Mouse (Mus musculus): ENCODE results near the gene Lingo3. TPM values are rescaled to one million over a fixed set of nuclear protein-coding genes. Genes with fewer than 3 reads are reported as not detected.
A peak's percentile ranks its signal among the peaks of the same experiment; 100 is the strongest.

The Lingo3 gene
- polyA plus RNA-seq (2012; ENCODE audit: insufficient read depth, low replicate concordance): 0.04 TPM in 1 of 2 replicates, not detected in the other

DNA sequence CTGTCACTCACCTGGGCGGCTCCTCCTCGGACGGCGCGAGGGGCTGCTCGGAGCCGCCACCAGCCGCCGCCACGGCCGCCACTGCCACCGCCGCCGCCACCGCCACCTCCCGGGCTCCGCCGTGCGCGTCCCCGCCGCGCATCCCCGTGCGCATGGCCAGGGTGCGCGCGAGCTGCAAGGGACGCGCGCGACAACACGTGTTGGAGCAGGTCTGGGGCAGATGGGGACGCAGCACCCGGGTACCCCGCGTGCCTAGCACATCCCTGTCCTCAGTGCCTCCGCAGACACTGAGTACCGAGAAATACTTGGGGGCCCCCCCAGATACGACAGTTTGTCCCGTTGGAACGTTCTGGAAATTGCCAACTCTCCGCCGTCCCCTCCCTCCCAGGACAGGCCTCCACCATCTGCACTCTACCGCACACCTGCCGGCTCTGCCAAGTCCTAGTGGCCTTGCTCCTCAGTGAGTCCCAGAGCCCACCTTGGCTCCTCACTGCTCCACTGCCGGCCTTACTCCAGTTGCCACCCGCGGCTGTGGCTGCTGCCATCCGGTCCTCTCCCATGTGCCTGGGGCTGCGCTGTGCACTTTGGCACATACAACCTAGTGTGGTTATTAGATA lies at the start of gene Lingo3:
Lingo3 (minus strand) TSS at position 109 of the 617 bp plus-strand sequence.
- TF ChIP-seq FLI1 (IDR thresholded peaks at IDR 0.05; ENCODE audit: low read length): no peak
- no peak for TF ChIP-seq GATA1 (IDR thresholded peaks at IDR 0.05; ENCODE audit: borderline replicate concordance, low read length)
- Histone ChIP-seq H3K4me3 (replicated peaks) (peak within 1 kb of the TSS; percentile 82), H3K4me1 (peaks cover 31% of the 10 kb centered on the region), H3K36me3 (replicated peaks; ENCODE audit: low read length) (no peaks in the 10 kb centered on the region), H3K9me3 (no peaks in the 10 kb centered on the region), H3K27me3 (replicated peaks) (peaks cover 78% of the 10 kb centered on the region)

DNA sequence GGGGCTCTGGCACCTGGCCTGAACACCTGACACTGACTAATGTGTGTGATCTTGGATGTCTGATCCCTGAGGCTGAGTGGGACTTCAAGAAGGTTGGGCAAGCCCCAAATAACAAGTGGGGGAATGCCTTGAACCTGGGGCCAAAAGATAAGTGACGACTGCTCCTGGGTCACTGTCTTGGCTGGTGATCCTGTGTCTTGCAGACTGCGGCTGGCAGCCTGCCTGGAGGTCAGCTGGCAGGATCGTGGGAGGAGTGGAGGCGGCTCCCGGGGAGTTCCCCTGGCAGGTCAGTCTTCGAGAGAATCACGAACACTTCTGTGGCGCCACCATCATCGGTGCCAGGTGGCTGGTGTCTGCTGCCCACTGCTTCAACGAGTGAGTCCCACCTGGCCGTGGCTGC lies 43.3 kb upstream of the Lingo3 start:
- TF ChIP-seq GATA1 (IDR thresholded peaks at IDR 0.05; ENCODE audit: borderline replicate concordance, low read length) (no peak), FLI1 (IDR thresholded peaks at IDR 0.05; ENCODE audit: low read length) (no peak)
- H3K9me3 ChIP-seq: peaks cover 6% of the 10 kb centered on the region
- H3K27me3 ChIP-seq (replicated peaks): peaks cover 68% of the 10 kb centered on the region
- H3K36me3 ChIP-seq (replicated peaks; ENCODE audit: low read length): no peaks in the 10 kb centered on the region
- peaks cover 10% of the 10 kb centered on the region for H3K4me1 ChIP-seq
- no peak overlapping the region for H3K4me3 ChIP-seq (replicated peaks)

DNA sequence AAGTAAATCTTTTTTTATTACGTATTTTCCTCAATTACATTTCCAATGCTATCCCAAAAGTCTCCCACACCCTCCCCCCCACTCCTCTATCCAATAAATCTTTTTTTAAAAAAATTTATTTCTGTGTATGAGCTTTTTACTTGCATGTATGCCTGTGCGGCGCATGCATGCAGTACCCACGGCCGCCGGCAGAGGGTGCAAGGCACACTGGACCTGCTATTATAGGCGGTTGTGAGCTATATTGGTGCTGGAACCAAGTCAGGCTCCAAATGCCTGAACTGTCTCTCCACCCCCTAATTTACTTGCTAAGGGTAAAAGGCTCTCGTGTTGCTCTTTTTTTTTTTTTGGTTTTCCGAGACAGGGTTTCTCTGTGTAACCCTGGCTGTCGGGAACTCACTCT lies 37.5 kb upstream of the Lingo3 start:
- Histone ChIP-seq H3K36me3 (replicated peaks; ENCODE audit: low read length) (no peaks in the 10 kb centered on the region), H3K9me3 (no peaks in the 10 kb centered on the region), H3K27me3 (replicated peaks) (peaks cover 27% of the 10 kb centered on the region), H3K4me1 (peaks cover 43% of the 10 kb centered on the region), H3K4me3 (replicated peaks) (no peak overlapping the region)
- TF ChIP-seq GATA1 (IDR thresholded peaks at IDR 0.05; ENCODE audit: borderline replicate concordance, low read length) (no peak), FLI1 (IDR thresholded peaks at IDR 0.05; ENCODE audit: low read length) (no peak)

DNA sequence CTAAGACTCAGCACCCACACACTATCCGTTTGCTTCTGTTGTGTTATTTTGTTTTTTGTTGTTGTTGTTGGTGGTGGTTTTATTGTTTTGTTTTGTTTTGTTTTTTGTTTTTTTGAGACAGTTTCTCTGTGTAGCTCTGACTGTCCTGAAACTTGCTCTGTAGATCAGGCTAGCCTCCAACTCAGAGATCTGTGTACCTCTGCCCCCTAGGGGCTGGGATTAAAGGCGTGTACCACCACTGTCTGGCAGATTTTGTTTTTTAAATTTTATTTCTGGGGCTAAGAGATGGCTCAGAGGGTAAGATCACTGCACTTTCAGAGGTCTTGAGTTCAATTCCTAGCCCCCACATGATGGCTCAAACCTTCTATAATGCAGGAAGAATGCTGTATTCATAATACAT lies 37.1 kb upstream of the Lingo3 start:
- no peak for TF ChIP-seq GATA1 (IDR thresholded peaks at IDR 0.05; ENCODE audit: borderline replicate concordance, low read length)
- TF ChIP-seq FLI1 (IDR thresholded peaks at IDR 0.05; ENCODE audit: low read length): no peak
- Histone ChIP-seq H3K9me3 (no peaks in the 10 kb centered on the region), H3K4me3 (replicated peaks) (no peak overlapping the region), H3K36me3 (replicated peaks; ENCODE audit: low read length) (no peaks in the 10 kb centered on the region), H3K4me1 (peaks cover 46% of the 10 kb centered on the region), H3K27me3 (replicated peaks) (peaks cover 25% of the 10 kb centered on the region)

DNA sequence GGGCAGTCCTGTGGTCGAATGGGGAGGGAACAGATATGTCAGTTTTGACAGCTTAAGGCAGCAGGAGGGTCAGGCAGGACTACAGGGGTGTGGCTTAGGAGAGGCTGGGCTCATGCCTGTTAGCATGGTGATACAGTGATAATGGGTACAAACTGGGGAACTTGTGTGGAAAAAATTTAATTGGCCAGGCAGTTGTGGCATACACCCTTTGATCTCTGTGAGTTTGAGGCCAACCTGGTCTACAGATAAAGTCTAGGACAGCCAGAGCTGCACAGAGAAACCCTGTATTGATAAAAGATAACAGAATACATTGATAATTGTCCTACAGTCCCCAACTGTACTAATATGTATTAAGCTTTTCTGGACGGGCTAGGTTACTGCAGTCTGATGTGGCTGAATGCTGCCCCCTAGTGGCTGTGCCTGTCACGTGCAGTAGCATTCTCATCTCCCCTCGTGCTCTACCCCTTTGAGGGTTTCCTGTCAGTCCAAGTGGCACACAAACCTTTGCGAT lies 36.3 kb upstream of the Lingo3 start:
- no peaks in the 10 kb centered on the region for H3K36me3 ChIP-seq (replicated peaks; ENCODE audit: low read length)
- H3K27me3 ChIP-seq (replicated peaks): peaks cover 19% of the 10 kb centered on the region
- no peaks in the 10 kb centered on the region for H3K9me3 ChIP-seq
- TF ChIP-seq GATA1 (IDR thresholded peaks at IDR 0.05; ENCODE audit: borderline replicate concordance, low read length) (no peak), FLI1 (IDR thresholded peaks at IDR 0.05; ENCODE audit: low read length) (no peak)
- peak overlapping the region; percentile 34 for H3K4me3 ChIP-seq (replicated peaks)
- peaks cover 53% of the 10 kb centered on the region for H3K4me1 ChIP-seq

DNA sequence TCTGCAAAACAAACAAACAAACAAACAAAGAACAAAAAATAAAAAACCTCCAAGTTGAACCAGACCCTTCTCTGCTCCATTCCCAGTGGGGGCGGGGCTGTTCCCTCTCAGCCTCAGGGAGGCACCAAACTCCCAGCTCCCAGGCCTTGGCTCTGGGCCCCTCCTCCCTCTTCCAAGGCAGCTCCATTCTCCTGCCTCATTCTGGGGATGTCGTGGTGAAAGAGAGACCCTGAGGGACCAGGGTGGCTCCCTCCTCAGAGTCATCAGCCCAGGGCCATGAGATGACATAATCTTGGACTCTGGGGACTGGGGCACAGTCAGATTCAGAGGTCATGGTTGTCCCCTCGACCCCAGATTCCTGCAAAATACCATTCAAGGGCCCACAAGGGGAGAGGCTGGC lies 32.8 kb upstream of the Lingo3 start:
- Histone ChIP-seq H3K4me1 (peaks cover 63% of the 10 kb centered on the region), H3K4me3 (replicated peaks) (no peak overlapping the region), H3K27me3 (replicated peaks) (peaks cover 24% of the 10 kb centered on the region), H3K9me3 (no peaks in the 10 kb centered on the region), H3K36me3 (replicated peaks; ENCODE audit: low read length) (no peaks in the 10 kb centered on the region)
- TF ChIP-seq FLI1 (IDR thresholded peaks at IDR 0.05; ENCODE audit: low read length): no peak
- TF ChIP-seq GATA1 (IDR thresholded peaks at IDR 0.05; ENCODE audit: borderline replicate concordance, low read length): no peak

DNA sequence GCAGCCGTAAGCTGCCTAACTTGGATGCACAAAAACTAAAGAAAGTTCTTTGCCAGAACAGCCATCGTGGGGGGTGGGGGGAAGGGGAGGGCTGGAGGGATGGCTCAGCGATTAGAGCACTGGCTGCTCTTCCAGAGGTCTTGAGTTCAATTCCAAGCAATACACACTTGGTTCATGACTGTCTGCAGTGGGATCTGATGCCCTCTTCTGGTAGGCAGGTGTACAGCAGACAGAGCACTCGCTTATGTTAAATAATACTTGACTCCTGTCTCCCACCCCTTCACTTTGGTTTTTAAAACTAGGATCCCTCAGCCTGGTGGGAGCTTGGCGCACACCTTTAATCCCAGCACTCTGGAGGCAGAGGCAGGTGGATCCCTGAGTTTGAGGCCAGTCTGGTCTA lies 32.2 kb upstream of the Lingo3 start:
- H3K9me3 ChIP-seq: no peaks in the 10 kb centered on the region
- no peak overlapping the region for H3K4me3 ChIP-seq (replicated peaks)
- H3K27me3 ChIP-seq (replicated peaks): peaks cover 28% of the 10 kb centered on the region
- no peaks in the 10 kb centered on the region for H3K36me3 ChIP-seq (replicated peaks; ENCODE audit: low read length)
- no peak for TF ChIP-seq GATA1 (IDR thresholded peaks at IDR 0.05; ENCODE audit: borderline replicate concordance, low read length)
- no peak for TF ChIP-seq FLI1 (IDR thresholded peaks at IDR 0.05; ENCODE audit: low read length)
- peaks cover 63% of the 10 kb centered on the region for H3K4me1 ChIP-seq

DNA sequence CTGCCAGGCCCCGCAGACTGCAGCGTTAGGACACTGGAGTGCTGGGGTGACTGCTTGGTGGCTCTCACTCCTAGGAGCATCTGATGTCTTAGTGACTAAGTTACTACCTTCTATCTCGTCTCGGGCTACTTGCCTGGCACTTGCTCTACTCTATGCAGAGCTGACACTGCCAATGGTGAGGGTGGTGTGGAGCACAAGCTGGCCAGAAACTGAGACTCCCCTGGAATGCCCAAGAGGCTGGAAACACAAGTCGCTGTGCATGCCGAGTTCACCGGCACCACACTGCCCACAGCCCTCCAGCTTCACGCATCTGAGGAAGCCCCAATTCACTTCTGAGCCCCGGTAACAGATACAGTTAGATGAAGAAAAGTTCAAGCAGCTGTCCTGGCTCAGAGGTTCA lies 30.2 kb upstream of the Lingo3 start:
- Histone ChIP-seq H3K27me3 (replicated peaks) (peaks cover 33% of the 10 kb centered on the region), H3K4me3 (replicated peaks) (no peak overlapping the region), H3K4me1 (peaks cover 44% of the 10 kb centered on the region), H3K9me3 (no peaks in the 10 kb centered on the region), H3K36me3 (replicated peaks; ENCODE audit: low read length) (no peaks in the 10 kb centered on the region)
- no peak for TF ChIP-seq GATA1 (IDR thresholded peaks at IDR 0.05; ENCODE audit: borderline replicate concordance, low read length)
- no peak for TF ChIP-seq FLI1 (IDR thresholded peaks at IDR 0.05; ENCODE audit: low read length)

DNA sequence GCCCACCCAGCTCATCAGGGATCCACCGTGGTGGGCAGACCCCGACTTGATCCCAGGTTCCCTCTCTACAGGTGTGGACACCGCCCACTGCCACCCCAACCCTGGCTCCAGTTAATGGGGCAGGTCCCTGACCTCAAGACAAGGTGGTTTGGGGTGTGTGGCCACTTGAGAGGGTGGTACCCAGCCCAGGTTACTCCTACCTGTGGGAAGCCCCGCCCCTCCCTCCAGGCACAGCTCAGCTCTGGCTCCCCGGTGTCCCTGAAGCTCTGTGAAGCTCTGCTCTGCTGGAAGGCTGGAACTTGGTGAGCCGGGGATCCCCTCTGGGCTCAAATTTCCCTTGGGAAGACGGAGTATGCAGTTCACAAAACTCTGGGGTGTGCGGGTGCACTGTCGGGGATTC lies 27.7 kb upstream of the Lingo3 start, which contains the start of gene Tmprss9:
Tmprss9 (plus strand) TSS at position 268 of the 400 bp plus-strand sequence.
- H3K4me1 ChIP-seq: peaks cover 23% of the 10 kb centered on the region
- H3K9me3 ChIP-seq: no peaks in the 10 kb centered on the region
- TF ChIP-seq GATA1 (IDR thresholded peaks at IDR 0.05; ENCODE audit: borderline replicate concordance, low read length) (no peak), FLI1 (IDR thresholded peaks at IDR 0.05; ENCODE audit: low read length) (no peak)
- peak within 1 kb of the TSS; percentile 42 for H3K4me3 ChIP-seq (replicated peaks)
- peaks cover 23% of the 10 kb centered on the region for H3K36me3 ChIP-seq (replicated peaks; ENCODE audit: low read length)
- H3K27me3 ChIP-seq (replicated peaks): peaks cover 33% of the 10 kb centered on the region

DNA sequence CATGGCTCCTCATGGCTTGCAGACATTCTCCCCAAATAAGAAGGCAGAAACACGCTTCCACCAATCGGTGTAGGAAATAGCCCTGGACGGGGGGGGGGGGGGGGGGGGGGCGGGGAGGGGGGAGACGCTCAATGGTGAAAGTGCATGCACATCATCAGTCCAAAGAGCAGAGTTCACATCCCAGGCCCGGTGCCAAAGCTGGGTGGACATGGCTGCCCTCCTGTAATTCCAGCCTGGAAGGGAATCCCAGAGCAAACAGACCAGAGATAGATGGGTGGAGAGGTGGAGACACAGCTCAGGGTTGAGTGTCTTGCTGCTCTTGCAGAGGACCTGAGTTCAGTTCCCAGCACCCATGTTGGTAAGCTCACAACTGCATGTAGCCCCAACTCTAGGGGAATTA lies 27.2 kb upstream of the Lingo3 start:
- H3K4me1 ChIP-seq: peaks cover 18% of the 10 kb centered on the region
- TF ChIP-seq FLI1 (IDR thresholded peaks at IDR 0.05; ENCODE audit: low read length) (no peak), GATA1 (IDR thresholded peaks at IDR 0.05; ENCODE audit: borderline replicate concordance, low read length) (no peak)

More for the DNA sequence above, 27.2 kb upstream of the Lingo3 start:
- no peak overlapping the region for H3K4me3 ChIP-seq (replicated peaks)
- peaks cover 33% of the 10 kb centered on the region for H3K27me3 ChIP-seq (replicated peaks)
- H3K9me3 ChIP-seq: no peaks in the 10 kb centered on the region
- peaks cover 29% of the 10 kb centered on the region for H3K36me3 ChIP-seq (replicated peaks; ENCODE audit: low read length)

Measured in megakaryocyte, embryonic 14.5 days (primary cell).